ENCODE assay signal across 8 mouse cellular contexts in genomic region chr6:28420361-28420760, GRCm38 (mm10). TPM values are rescaled to one million over a fixed set of nuclear protein-coding genes. Genes with fewer than 3 reads are reported as not detected.
A peak's percentile ranks its signal among the peaks of the same experiment; 100 is the strongest.
DNase-seq lines count a peak whose midpoint lies in the region; ATAC-seq lines count a peak whose summit lies in the region.

No protein-coding gene starts in this region.

- H3K36me3 ChIP-seq in lung, embryonic 16.5 days (ENCODE audit: control insufficient read depth, insufficient read depth, low read length) = peaks cover 16% of the 10 kb centered on the region
- H3K36me3 ChIP-seq in forebrain, embryonic 10.5 days (replicated peaks) = peaks cover 49% of the 10 kb centered on the region
- H3K36me3 ChIP-seq in intestine, embryonic 16.5 days (ENCODE audit: control insufficient read depth, insufficient read depth, low read length) = 0 out of 2 replicates have a peak, but pooled peaks cover 9% of the 10 kb centered on the region
- peaks cover 23% of the 10 kb centered on the region for H3K36me3 ChIP-seq in neural tube, embryonic 14.5 days (ENCODE audit: control insufficient read depth, insufficient read depth, low read length)

- intact Hi-C loops in left cerebral cortex, postnatal 36 days (cut with DNase I) = loop anchor here (5.0 kb wide), 1 partner anchor 62 kb away; no protein-coding TSS in a partner anchor

- H3K27me3 ChIP-seq in lung, embryonic 16.5 days (ENCODE audit: control insufficient read depth, insufficient read depth, low read depth, low read length) = no peaks in the 10 kb centered on the region
- no peaks in the 10 kb centered on the region for H3K27me3 ChIP-seq in forebrain, embryonic 10.5 days (ENCODE audit: poor library complexity, severe bottlenecking)
- no peaks in the 10 kb centered on the region for H3K27me3 ChIP-seq in intestine, embryonic 16.5 days (replicated peaks; ENCODE audit: control insufficient read depth, insufficient read depth, low read length)
- 0 out of 2 replicates have a peak, but pooled peaks cover 2% of the 10 kb centered on the region for H3K27me3 ChIP-seq in neural tube, embryonic 14.5 days (ENCODE audit: control insufficient read depth, insufficient read depth, low read length)

- H3K4me3 ChIP-seq in lung, embryonic 16.5 days (ENCODE audit: low read length) = peak overlapping the region; percentile 86
- H3K4me3 ChIP-seq in forebrain, embryonic 10.5 days = peak overlapping the region; percentile 90
- H3K4me3 ChIP-seq in intestine, embryonic 16.5 days (ENCODE audit: low read length) = peak overlapping the region; percentile 88
- peak overlapping the region; percentile 62 for H3K4me3 ChIP-seq in neural tube, embryonic 14.5 days (ENCODE audit: low read depth, low read length)

- 69% methylated on average over 17 of the region's 17 CpGs for WGBS in lung, embryonic 16.5 days
- 80% methylated on average over 17 of the region's 17 CpGs for WGBS in forebrain, embryonic 10.5 days
- 75% methylated on average over 17 of the region's 17 CpGs for WGBS in intestine, embryonic 16.5 days
- WGBS in neural tube, embryonic 14.5 days = 81% methylated on average over 17 of the region's 17 CpGs

- H3K9me3 ChIP-seq in lung, embryonic 16.5 days (ENCODE audit: control insufficient read depth, low read length) = no peaks in the 10 kb centered on the region
- no peaks in the 10 kb centered on the region for H3K9me3 ChIP-seq in forebrain, embryonic 10.5 days
- H3K9me3 ChIP-seq in intestine, embryonic 16.5 days (ENCODE audit: control insufficient read depth, low read length) = no peaks in the 10 kb centered on the region
- no peaks in the 10 kb centered on the region for H3K9me3 ChIP-seq in neural tube, embryonic 14.5 days (ENCODE audit: control insufficient read depth, low read length)

- H3K4me1 ChIP-seq in lung, embryonic 16.5 days (replicated peaks; ENCODE audit: control insufficient read depth, insufficient read depth, low read length) = peaks cover 30% of the 10 kb centered on the region
- H3K4me1 ChIP-seq in forebrain, embryonic 10.5 days = peaks cover 43% of the 10 kb centered on the region
- H3K4me1 ChIP-seq in intestine, embryonic 16.5 days (ENCODE audit: control insufficient read depth, insufficient read depth, low read length) = peaks cover 29% of the 10 kb centered on the region
- H3K4me1 ChIP-seq in neural tube, embryonic 14.5 days (ENCODE audit: control insufficient read depth, insufficient read depth, low read length) = peaks cover 32% of the 10 kb centered on the region

- no peak overlapping the region for H3K27ac ChIP-seq in lung, embryonic 16.5 days (ENCODE audit: low read length)
- no peak overlapping the region for H3K27ac ChIP-seq in forebrain, embryonic 10.5 days
- H3K27ac ChIP-seq in intestine, embryonic 16.5 days (ENCODE audit: low read length) = no peak overlapping the region
- H3K27ac ChIP-seq in neural tube, embryonic 14.5 days (ENCODE audit: low read depth, low read length) = no peak overlapping the region

- peak overlapping the region; percentile 86 for H3K9ac ChIP-seq in lung, embryonic 16.5 days (ENCODE audit: low read length)
- peak overlapping the region; percentile 86 for H3K9ac ChIP-seq in intestine, embryonic 16.5 days (ENCODE audit: low read depth, low read length)
- no peak overlapping the region for H3K9ac ChIP-seq in neural tube, embryonic 14.5 days (replicated peaks; ENCODE audit: low read depth, low read length)

- ATAC-seq in lung, embryonic 16.5 days (ENCODE audit: low read depth) = no peak
- ATAC-seq in intestine, embryonic 16.5 days = no peak
- no peak for ATAC-seq in neural tube, embryonic 14.5 days (ENCODE audit: low read depth)

- no peak for DNase-seq in lung, postnatal 10 days
- no peak for DNase-seq in forebrain, embryonic 10.5 days (ENCODE audit: extremely low spot score, low spot score)
- DNase-seq in frontal cortex, adult 2 months (ENCODE audit: extremely low spot score in 1 of 2, low spot score in 1 of 2) = no peak
- no peak for DNase-seq in urinary bladder, postnatal 36 days (ENCODE audit: low spot score in 2 of 2)
- DNase-seq in left cerebral cortex, postnatal 36 days (ENCODE audit: low spot score in 2 of 2) = no peak

- peak overlapping the region; percentile 93 for H3K4me2 ChIP-seq in lung, embryonic 16.5 days (ENCODE audit: low read depth, low read length)
- H3K4me2 ChIP-seq in intestine, embryonic 16.5 days (ENCODE audit: low read depth, low read length) = peak overlapping the region; percentile 93
- H3K4me2 ChIP-seq in neural tube, embryonic 14.5 days (ENCODE audit: low read depth, low read length) = peak overlapping the region; percentile 75

RNA-seq across cellular contexts. Expression of gene Arf5, which starts 3.0 kb away (rescaled TPM):
- polyA plus RNA-seq in lung, embryonic 16.5 days (2015; fragmentation: Nextera tagmentation; extraction: Ambion mirVana) = 342 and 379 TPM in 2 replicates
- 269 and 281 TPM in 2 replicates for polyA plus RNA-seq in forebrain, embryonic 10.5 days (2016; fragmentation: Nextera tagmentation; extraction: Ambion mirVana)
- 271 and 273 TPM in 2 replicates for polyA plus RNA-seq in intestine, embryonic 16.5 days (2015; fragmentation: Nextera tagmentation; extraction: Ambion mirVana)
- polyA plus RNA-seq in neural tube, embryonic 14.5 days (2014; fragmentation: Nextera tagmentation; extraction: Ambion mirVana) = 392 and 403 TPM in 2 replicates
- polyA plus RNA-seq in frontal cortex, adult 2 months (2012; rRNA removed) = 400 and 444 TPM in 2 replicates
- total RNA-seq in left cerebral cortex, postnatal 36 days (2021) = 100 to 1,000 TPM; 254 to 319 TPM

RNA-seq across cellular contexts. Expression of gene Fscn3, which starts 7.2 kb away (rescaled TPM):
- 0.08 TPM in 1 of 2 replicates, not detected in the other for polyA plus RNA-seq in lung, embryonic 16.5 days (2015; fragmentation: Nextera tagmentation; extraction: Ambion mirVana)
- 0.14 TPM in 1 of 2 replicates, not detected in the other for polyA plus RNA-seq in forebrain, embryonic 10.5 days (2016; fragmentation: Nextera tagmentation; extraction: Ambion mirVana)
- 0.07 TPM in 1 of 2 replicates, not detected in the other for polyA plus RNA-seq in intestine, embryonic 16.5 days (2015; fragmentation: Nextera tagmentation; extraction: Ambion mirVana)
- not detected in 2 replicates for polyA plus RNA-seq in neural tube, embryonic 14.5 days (2014; fragmentation: Nextera tagmentation; extraction: Ambion mirVana)
- polyA plus RNA-seq in frontal cortex, adult 2 months (2012; rRNA removed) = 0.04 TPM in 1 of 2 replicates, not detected in the other
- total RNA-seq in left cerebral cortex, postnatal 36 days (2021) = not detected

RNA-seq across cellular contexts. Expression of gene Gcc1, which starts 7.8 kb away (rescaled TPM):
- polyA plus RNA-seq in lung, embryonic 16.5 days (2015; fragmentation: Nextera tagmentation; extraction: Ambion mirVana) = 11.3 and 12.3 TPM in 2 replicates
- 10.6 and 11.2 TPM in 2 replicates for polyA plus RNA-seq in forebrain, embryonic 10.5 days (2016; fragmentation: Nextera tagmentation; extraction: Ambion mirVana)
- polyA plus RNA-seq in intestine, embryonic 16.5 days (2015; fragmentation: Nextera tagmentation; extraction: Ambion mirVana) = 8.4 and 8.6 TPM in 2 replicates
- polyA plus RNA-seq in neural tube, embryonic 14.5 days (2014; fragmentation: Nextera tagmentation; extraction: Ambion mirVana) = 5.9 and 9.3 TPM in 2 replicates
- 9.0 and 9.4 TPM in 2 replicates for polyA plus RNA-seq in frontal cortex, adult 2 months (2012; rRNA removed)
- total RNA-seq in left cerebral cortex, postnatal 36 days (2021) = 10 to 100 TPM; 19.0 to 24.8 TPM

RNA-seq across cellular contexts. Expression of gene Zfp800, which starts 22.6 kb away (rescaled TPM):
- 18.0 and 18.9 TPM in 2 replicates for polyA plus RNA-seq in lung, embryonic 16.5 days (2015; fragmentation: Nextera tagmentation; extraction: Ambion mirVana)
- polyA plus RNA-seq in forebrain, embryonic 10.5 days (2016; fragmentation: Nextera tagmentation; extraction: Ambion mirVana) = 22.0 and 22.8 TPM in 2 replicates
- 22.6 and 23.2 TPM in 2 replicates for polyA plus RNA-seq in intestine, embryonic 16.5 days (2015; fragmentation: Nextera tagmentation; extraction: Ambion mirVana)
- polyA plus RNA-seq in neural tube, embryonic 14.5 days (2014; fragmentation: Nextera tagmentation; extraction: Ambion mirVana) = 20.1 and 27.0 TPM in 2 replicates
- polyA plus RNA-seq in frontal cortex, adult 2 months (2012; rRNA removed) = 7.2 and 8.5 TPM in 2 replicates
- total RNA-seq in left cerebral cortex, postnatal 36 days (2021) = 10 to 100 TPM; 19.1 to 22.4 TPM

RNA-seq across cellular contexts. Expression of gene Pax4, which starts 28.8 kb away (rescaled TPM):
- polyA plus RNA-seq in lung, embryonic 16.5 days (2015; fragmentation: Nextera tagmentation; extraction: Ambion mirVana) = not detected in 2 replicates
- 0.12 TPM in 1 of 2 replicates, not detected in the other for polyA plus RNA-seq in forebrain, embryonic 10.5 days (2016; fragmentation: Nextera tagmentation; extraction: Ambion mirVana)
- polyA plus RNA-seq in intestine, embryonic 16.5 days (2015; fragmentation: Nextera tagmentation; extraction: Ambion mirVana) = 1.8 and 2.6 TPM in 2 replicates
- polyA plus RNA-seq in neural tube, embryonic 14.5 days (2014; fragmentation: Nextera tagmentation; extraction: Ambion mirVana) = not detected in 2 replicates
- polyA plus RNA-seq in frontal cortex, adult 2 months (2012; rRNA removed) = 0.21 TPM in 1 of 2 replicates, not detected in the other
- total RNA-seq in left cerebral cortex, postnatal 36 days (2021) = not detected
